Mouse (Mus musculus): Measurements from ENCODE around the gene Dnajb8. TPM values are rescaled to one million over a fixed set of nuclear protein-coding genes. Genes with fewer than 3 reads are reported as not detected.
A peak's percentile ranks its signal among the peaks of the same experiment; 100 is the strongest.

Gene Dnajb8
- polyA plus RNA-seq, 1 experiment, result not detected

GRCm38 (mm10) chr6:88194978-88195325 is 27.1 kb upstream of the Dnajb8 start:
- no peak for DNase-seq
- no peaks in the 10 kb centered on the region for H3K4me1 ChIP-seq (ENCODE audit: control insufficient read depth, insufficient read depth, low read length)
- peaks cover 1% of the 10 kb centered on the region; the same call in 1 of the 2 replicates for H3K27me3 ChIP-seq (replicated peaks; ENCODE audit: control insufficient read depth, insufficient read depth, low read length)

DNA sequence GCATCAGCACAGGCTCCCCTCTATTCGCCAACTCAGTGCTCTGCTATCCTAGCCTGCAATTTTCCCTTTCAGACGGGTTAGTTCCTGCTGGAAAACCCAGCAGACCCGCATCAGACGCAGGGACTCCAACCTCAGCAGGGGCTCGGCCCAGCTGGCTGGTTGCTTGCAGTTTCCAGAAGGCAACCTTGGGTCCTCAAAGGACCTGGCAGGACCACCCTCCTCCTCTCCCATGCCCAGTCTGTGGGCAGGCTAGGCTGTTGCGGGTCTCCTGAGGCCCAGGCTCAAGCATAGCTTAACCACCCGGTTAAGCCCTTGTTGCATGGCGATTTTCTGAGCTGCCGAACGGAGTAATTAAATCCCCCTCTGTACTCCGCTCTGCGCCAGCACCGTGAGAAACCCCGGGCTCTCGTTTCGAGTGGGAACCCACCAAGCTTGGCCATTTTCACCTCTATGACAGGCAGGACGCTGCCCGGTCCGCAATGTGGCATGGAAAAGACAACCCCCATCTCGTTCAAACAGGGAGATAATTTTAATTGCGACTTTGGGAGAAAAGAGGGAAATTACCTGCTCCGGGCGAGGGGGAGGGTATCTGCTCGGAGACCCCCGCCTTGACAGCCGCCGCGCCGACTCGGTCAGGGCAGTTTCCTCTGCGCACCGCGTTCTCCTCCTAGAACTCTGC is 25.9 kb upstream of the Dnajb8 start:
- H3K4me1 ChIP-seq (ENCODE audit: control insufficient read depth, insufficient read depth, low read length), result no peaks in the 10 kb centered on the region
- no peaks in the 10 kb centered on the region for H3K36me3 ChIP-seq (ENCODE audit: control insufficient read depth, insufficient read depth, low read length)
- WGBS, result 30% methylated on average over 33 of the region's 33 CpGs
- H3K27ac ChIP-seq (ENCODE audit: insufficient read depth, low read depth, low read length), result no peak overlapping the region
- H3K4me3 ChIP-seq (ENCODE audit: insufficient read depth, low read depth, low read length), result peak overlapping the region; percentile 48
- peaks cover 2% of the 10 kb centered on the region; the same call in 1 of the 2 replicates for H3K27me3 ChIP-seq (replicated peaks; ENCODE audit: control insufficient read depth, insufficient read depth, low read length)
- DNase-seq, result no peak
- no peak for TF ChIP-seq POLR2A (IDR thresholded peaks at IDR 0.05; ENCODE audit: low read depth, low read length)
- no peak for TF ChIP-seq CTCF (conservative IDR thresholded peaks at IDR 0.05; ENCODE audit: insufficient read depth, insufficient read length, low read depth, low read length)

More at GRCm38 (mm10) chr6:88194978-88195325, 27.1 kb upstream of the Dnajb8 start:
- 42% methylated on average over 7 of the region's 7 CpGs for WGBS
- Histone ChIP-seq H3K27ac (ENCODE audit: insufficient read depth, low read depth, low read length) (no peak overlapping the region), H3K36me3 (ENCODE audit: control insufficient read depth, insufficient read depth, low read length) (no peaks in the 10 kb centered on the region), H3K4me3 (ENCODE audit: insufficient read depth, low read depth, low read length) (peak overlapping the region; percentile 3; the same call in 1 of the 2 replicates)
- TF ChIP-seq POLR2A (IDR thresholded peaks at IDR 0.05; ENCODE audit: low read depth, low read length) (no peak), CTCF (conservative IDR thresholded peaks at IDR 0.05; ENCODE audit: insufficient read depth, insufficient read length, low read depth, low read length) (no peak)

DNA sequence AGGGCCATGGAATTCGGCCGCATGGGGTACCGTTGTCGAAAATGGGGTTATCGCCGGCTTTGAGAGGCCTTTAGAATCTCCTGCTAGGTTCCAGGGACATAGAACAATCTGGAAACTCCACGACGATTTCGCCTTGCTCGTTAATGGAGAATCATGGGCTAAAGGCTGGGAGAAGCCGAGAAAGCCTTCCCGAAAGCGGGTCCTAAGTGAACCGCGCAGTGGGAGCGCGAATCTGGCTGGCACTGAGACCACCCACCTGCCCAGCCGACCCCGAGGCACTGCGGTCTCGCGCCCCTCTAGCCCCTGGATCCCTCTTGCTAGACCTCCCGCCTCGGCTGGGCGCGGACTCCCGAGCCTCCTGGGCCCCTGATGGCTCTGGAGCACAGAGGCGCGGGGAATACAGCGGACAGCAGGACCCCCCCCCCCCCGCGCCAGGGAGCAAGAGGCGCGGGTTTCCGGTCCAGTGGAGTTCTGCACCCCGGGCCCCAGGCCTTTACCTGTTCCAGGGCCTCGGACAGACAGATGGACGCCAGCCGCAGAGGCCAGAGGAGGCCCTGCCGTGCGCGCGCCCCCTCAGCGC is 25.2 kb upstream of the Dnajb8 start:
- peaks cover 2% of the 10 kb centered on the region; the same call in 1 of the 2 replicates for H3K27me3 ChIP-seq (replicated peaks; ENCODE audit: control insufficient read depth, insufficient read depth, low read length)
- H3K4me3 ChIP-seq (ENCODE audit: insufficient read depth, low read depth, low read length), result peak overlapping the region; percentile 48
- no peak for DNase-seq
- no peaks in the 10 kb centered on the region for H3K4me1 ChIP-seq (ENCODE audit: control insufficient read depth, insufficient read depth, low read length)
- no peak for TF ChIP-seq CTCF (conservative IDR thresholded peaks at IDR 0.05; ENCODE audit: insufficient read depth, insufficient read length, low read depth, low read length)
- TF ChIP-seq POLR2A (IDR thresholded peaks at IDR 0.05; ENCODE audit: low read depth, low read length), result no peak
- H3K36me3 ChIP-seq (ENCODE audit: control insufficient read depth, insufficient read depth, low read length), result no peaks in the 10 kb centered on the region
- 5% methylated on average over 44 of the region's 44 CpGs for WGBS
- 0 out of 2 replicates have a peak overlapping the region, but pooled peaks have one; percentile 24 for H3K27ac ChIP-seq (ENCODE audit: insufficient read depth, low read depth, low read length)

DNA sequence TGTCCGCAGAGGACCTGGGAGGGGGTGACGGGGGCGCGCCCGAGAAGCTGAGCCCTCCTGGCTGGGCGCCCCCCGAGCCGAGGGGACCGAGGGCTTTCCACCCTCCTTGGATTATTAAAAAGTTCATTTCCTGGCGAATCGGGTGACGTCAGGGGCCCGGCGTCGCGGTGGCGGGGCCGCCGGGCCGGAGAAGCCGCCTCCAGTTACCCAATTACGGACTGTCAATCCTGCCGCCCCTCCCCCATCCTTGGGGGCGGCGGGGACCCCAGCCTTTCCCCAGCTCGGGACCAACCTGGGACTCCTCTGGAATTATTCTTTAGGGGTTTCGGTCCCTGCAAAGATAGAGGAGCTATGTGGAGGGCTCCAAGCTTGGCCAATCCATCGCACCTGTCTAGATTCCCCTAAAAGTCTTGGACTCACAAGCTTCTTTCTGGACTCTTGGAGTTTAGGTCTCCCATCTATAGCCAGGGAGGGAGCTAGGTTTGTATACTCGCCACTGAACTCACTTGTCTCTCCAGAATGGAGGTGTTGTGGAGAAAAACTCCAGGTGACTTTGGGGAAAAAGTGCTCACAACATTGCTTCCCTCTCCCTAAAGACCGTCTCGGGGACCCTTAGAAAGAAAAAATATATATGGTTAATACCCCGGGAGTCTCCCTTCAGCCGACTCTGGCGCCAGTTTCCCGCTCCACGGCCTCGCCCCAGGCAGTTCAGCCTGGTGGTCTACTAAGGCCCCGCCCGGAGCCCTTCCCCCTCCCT is 24.6 kb upstream of the Dnajb8 start:
- Histone ChIP-seq H3K27ac (ENCODE audit: insufficient read depth, low read depth, low read length) (0 out of 2 replicates have a peak overlapping the region, but pooled peaks have one; percentile 28), H3K27me3 (replicated peaks; ENCODE audit: control insufficient read depth, insufficient read depth, low read length) (peaks cover 2% of the 10 kb centered on the region; the same call in 1 of the 2 replicates), H3K36me3 (ENCODE audit: control insufficient read depth, insufficient read depth, low read length) (no peaks in the 10 kb centered on the region), H3K4me3 (ENCODE audit: insufficient read depth, low read depth, low read length) (peak overlapping the region; percentile 53), H3K4me1 (ENCODE audit: control insufficient read depth, insufficient read depth, low read length) (no peaks in the 10 kb centered on the region)
- TF ChIP-seq CTCF (conservative IDR thresholded peaks at IDR 0.05; ENCODE audit: insufficient read depth, insufficient read length, low read depth, low read length) (no peak), POLR2A (IDR thresholded peaks at IDR 0.05; ENCODE audit: low read depth, low read length) (no peak)
- DNase-seq, result peak; percentile 63
- WGBS, result 5% methylated on average over 39 of the region's 39 CpGs

GRCm38 (mm10) chr6:88198070-88198940 is 23.8 kb upstream of the Dnajb8 start:
- Histone ChIP-seq H3K4me1 (ENCODE audit: control insufficient read depth, insufficient read depth, low read length) (no peaks in the 10 kb centered on the region), H3K27me3 (replicated peaks; ENCODE audit: control insufficient read depth, insufficient read depth, low read length) (peaks cover 3% of the 10 kb centered on the region; the same call in 1 of the 2 replicates), H3K4me3 (ENCODE audit: insufficient read depth, low read depth, low read length) (peak overlapping the region; percentile 53), H3K36me3 (ENCODE audit: control insufficient read depth, insufficient read depth, low read length) (no peaks in the 10 kb centered on the region), H3K27ac (ENCODE audit: insufficient read depth, low read depth, low read length) (peak overlapping the region; percentile 36)
- 2% methylated on average over 61 of the region's 62 CpGs for WGBS
- TF ChIP-seq POLR2A (IDR thresholded peaks at IDR 0.05; ENCODE audit: low read depth, low read length) (peak; percentile 85), CTCF (conservative IDR thresholded peaks at IDR 0.05; ENCODE audit: insufficient read depth, insufficient read length, low read depth, low read length) (no peak)
- DNase-seq, result peak; percentile 90

- WGBS, result 2% methylated on average over 39 of the region's 39 CpGs
- DNase-seq, result no peak
- Histone ChIP-seq H3K4me3 (ENCODE audit: insufficient read depth, low read depth, low read length) (peak overlapping the region; percentile 42), H3K4me1 (ENCODE audit: control insufficient read depth, insufficient read depth, low read length) (no peaks in the 10 kb centered on the region), H3K27ac (ENCODE audit: insufficient read depth, low read depth, low read length) (peak overlapping the region; percentile 36; the same call in 1 of the 2 replicates), H3K36me3 (ENCODE audit: control insufficient read depth, insufficient read depth, low read length) (no peaks in the 10 kb centered on the region), H3K27me3 (replicated peaks; ENCODE audit: control insufficient read depth, insufficient read depth, low read length) (peaks cover 2% of the 10 kb centered on the region; the same call in 1 of the 2 replicates)
- TF ChIP-seq POLR2A (IDR thresholded peaks at IDR 0.05; ENCODE audit: low read depth, low read length) (no peak), CTCF (conservative IDR thresholded peaks at IDR 0.05; ENCODE audit: insufficient read depth, insufficient read length, low read depth, low read length) (no peak)
These were observed 22.9 kb upstream of the Dnajb8 start for GRCm38 (mm10) chr6:88199001-88199717.
